Mouse (Mus musculus) ES-Bruce4 (cell line): ENCODE measurements at regions not wholly inside any gene's neighbourhood (a gene's known extent, or its start where the extent isn't known, plus 50 kb on each side); places are given as distances from the start of the nearest gene placed in this dataset.

ENCODE experiments used
- CTCF ChIP-seq: IDR thresholded peaks from one replicate; pipeline ENCODE4 v1.8.1; 2011; ENCODE audit warnings: low read depth, low read length
- EP300 ChIP-seq: IDR thresholded peaks from 2 replicates; pipeline ENCODE4 v1.6.1; 2011; ENCODE audit warnings: low read depth, low read length; ENCODE audit not compliant: insufficient read depth
- POLR2A ChIP-seq: IDR thresholded peaks from one replicate; pipeline ENCODE4 v1.8.1; 2011; ENCODE audit warnings: low read length; ENCODE audit not compliant: insufficient read depth

- TF ChIP-seq CTCF = no peak
- no peak for TF ChIP-seq POLR2A
- no peak for TF ChIP-seq EP300
These were observed 649.2 kb downstream of the Cdh8 start for GRCm38 (mm10) chr8:98767036-98767435.
